Mouse (Mus musculus) embryo, embryonic 11.5 days (tissue): ENCODE measurements around the gene Tbx21.

Experiments
- DNase-seq: peaks from one replicate; pipeline ENCODE4 v3.0.0-alpha.2; 2012; ENCODE audit warnings: low read depth, low spot score

Gene Tbx21

GRCm38 (mm10) chr11:97083401-97084140, 31.6 kb downstream of the Tbx21 start:
- no peak for DNase-seq

- peak; percentile 39 for DNase-seq
Measured at GRCm38 (mm10) chr11:97082977-97083376, 32.2 kb downstream of the Tbx21 start.

GRCm38 (mm10) chr11:97080291-97080690, 34.8 kb downstream of the Tbx21 start:
- no peak for DNase-seq

- peak; percentile 30 for DNase-seq
Measured at GRCm38 (mm10) chr11:97078751-97079150, 36.4 kb downstream of the Tbx21 start.

GRCm38 (mm10) chr11:97074235-97074634, 40.9 kb downstream of the Tbx21 start:
- no peak for DNase-seq

GRCm38 (mm10) chr11:97072533-97072932, 42.6 kb downstream of the Tbx21 start:
- peak; percentile 49 for DNase-seq

GRCm38 (mm10) chr11:97071129-97071528, 44.0 kb downstream of the Tbx21 start:
- DNase-seq: no peak

GRCm38 (mm10) chr11:97069770-97070169, 45.4 kb downstream of the Tbx21 start:
- DNase-seq: no peak

GRCm38 (mm10) chr11:97069333-97069732, 45.8 kb downstream of the Tbx21 start:
- DNase-seq: no peak

- DNase-seq: no peak
Measured at GRCm38 (mm10) chr11:97066656-97067360, 48.3 kb downstream of the Tbx21 start.

GRCm38 (mm10) chr11:97065538-97066295, 49.4 kb downstream of the Tbx21 start:
- no peak for DNase-seq

GRCm38 (mm10) chr11:97063921-97064295, 51.2 kb downstream of the Tbx21 start:
- no peak for DNase-seq

GRCm38 (mm10) chr11:97063274-97063920, 51.7 kb downstream of the Tbx21 start:
- no peak for DNase-seq

- no peak for DNase-seq
Measured at GRCm38 (mm10) chr11:97052219-97052646, 62.9 kb downstream of the Tbx21 start.

GRCm38 (mm10) chr11:97050944-97051586, 64.1 kb downstream of the Tbx21 start:
- DNase-seq: no peak

GRCm38 (mm10) chr11:97050216-97050943, 64.8 kb downstream of the Tbx21 start, which contains the start of gene Osbpl7:
Gene Osbpl7 (plus strand): TSS chr11:97050628.
- peak; percentile 41 for DNase-seq

GRCm38 (mm10) chr11:97049492-97050085, 65.5 kb downstream of the Tbx21 start:
- no peak for DNase-seq

- DNase-seq: no peak
Measured at GRCm38 (mm10) chr11:97048090-97048650, 67.0 kb downstream of the Tbx21 start.
